Mouse (Mus musculus) lung, postnatal 36 days (tissue): ENCODE data around the gene 2310022A10Rik.
A peak's percentile ranks its signal among the peaks of the same experiment; 100 is the strongest.

Source experiments
- DNase-seq: peaks from one replicate; pipeline ENCODE4 v3.0.0; 2022; ENCODE audit warnings: mixed read lengths

Gene 2310022A10Rik

DNA sequence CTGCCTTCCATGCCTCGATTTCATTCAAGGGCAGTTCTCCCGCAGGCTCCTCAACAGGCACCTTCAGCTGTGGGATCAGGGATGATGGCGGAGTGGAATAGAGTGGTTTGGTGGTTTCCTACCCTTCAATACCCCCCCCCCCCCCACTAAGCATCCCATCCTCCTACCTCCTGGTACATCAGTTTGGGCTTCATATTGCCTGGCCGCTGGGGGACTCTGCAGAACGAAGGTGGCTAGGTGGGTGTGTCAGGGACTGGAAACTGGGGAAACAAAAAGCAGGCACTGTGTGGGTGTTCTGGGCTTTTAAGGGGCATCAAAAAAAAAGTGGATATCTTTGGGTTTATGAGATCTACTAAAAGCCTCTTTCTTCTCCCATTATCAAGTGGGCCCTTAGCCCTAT is 11.1 kb upstream of the 2310022A10Rik start:
- no peak for DNase-seq

DNA sequence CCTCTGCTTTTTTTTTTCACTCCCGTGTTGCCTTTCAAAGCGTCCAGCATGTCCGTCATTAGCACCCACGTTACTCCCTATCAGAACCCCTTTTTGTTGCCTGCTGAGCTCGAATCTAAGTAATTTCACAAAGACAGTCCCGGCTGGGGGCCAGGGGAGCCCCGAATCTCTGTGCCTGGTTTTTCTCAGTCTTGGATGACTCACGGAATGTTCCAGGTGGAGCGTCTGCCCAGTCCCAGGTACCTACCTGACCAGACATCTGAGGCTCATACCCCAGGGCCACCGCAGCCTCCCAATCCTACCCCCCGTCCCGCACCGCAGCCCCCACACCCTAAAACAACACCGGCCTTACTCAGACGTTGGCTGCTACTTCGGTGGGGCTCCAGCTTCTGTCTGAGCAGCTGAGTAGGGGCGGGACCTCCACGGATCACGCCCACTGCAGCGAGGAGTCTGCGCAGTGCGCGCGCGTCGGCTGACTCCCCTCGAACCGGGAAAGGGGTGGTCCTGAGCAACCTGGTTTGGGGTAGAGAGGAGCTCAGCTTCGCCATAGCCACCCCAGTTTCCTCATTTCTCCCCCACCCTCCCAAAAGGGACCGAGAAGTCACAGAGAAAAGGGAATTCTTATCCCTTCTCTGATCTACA is 10.5 kb upstream of the 2310022A10Rik start:
- DNase-seq, result peak; percentile 89

DNA sequence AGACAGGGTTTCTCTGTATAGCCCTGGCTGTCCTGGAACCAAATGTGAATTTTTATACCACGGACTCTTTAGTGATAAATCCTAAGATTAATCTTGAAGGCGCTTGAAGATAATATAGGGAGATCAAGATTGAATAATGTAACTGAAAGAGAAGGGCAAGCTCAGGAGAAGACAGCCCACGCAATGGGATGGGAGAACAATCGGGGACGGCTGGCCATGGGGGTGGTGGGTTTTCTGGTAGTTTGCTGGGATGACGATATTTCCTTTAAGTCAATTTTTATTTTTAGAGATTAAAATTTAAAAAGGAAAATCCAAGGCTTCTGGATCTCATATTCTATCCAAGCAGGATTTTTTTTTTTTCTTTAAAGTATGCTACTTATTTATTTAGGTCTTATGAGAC is 10.0 kb upstream of the 2310022A10Rik start:
- no peak for DNase-seq

DNA sequence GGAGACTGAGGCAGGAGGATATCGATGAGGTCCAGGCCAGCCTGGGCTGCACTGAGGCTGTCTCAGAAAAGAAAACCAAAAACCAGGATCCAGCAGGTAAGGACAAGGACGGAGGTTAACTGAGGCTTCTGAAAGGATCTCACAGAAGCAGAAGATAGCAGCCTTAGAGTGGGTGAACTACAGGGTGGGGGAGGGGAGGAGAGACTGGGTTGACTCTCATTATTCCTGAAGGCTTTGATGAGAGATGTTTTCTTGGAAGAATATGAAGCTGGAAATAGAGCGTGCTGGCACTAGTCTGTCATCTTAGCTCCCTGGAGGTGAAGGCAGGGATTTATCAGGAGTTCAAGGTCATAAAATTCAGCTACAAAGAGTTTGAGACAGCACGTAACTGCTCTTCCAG is 9.2 kb upstream of the 2310022A10Rik start:
- DNase-seq, result no peak

DNA sequence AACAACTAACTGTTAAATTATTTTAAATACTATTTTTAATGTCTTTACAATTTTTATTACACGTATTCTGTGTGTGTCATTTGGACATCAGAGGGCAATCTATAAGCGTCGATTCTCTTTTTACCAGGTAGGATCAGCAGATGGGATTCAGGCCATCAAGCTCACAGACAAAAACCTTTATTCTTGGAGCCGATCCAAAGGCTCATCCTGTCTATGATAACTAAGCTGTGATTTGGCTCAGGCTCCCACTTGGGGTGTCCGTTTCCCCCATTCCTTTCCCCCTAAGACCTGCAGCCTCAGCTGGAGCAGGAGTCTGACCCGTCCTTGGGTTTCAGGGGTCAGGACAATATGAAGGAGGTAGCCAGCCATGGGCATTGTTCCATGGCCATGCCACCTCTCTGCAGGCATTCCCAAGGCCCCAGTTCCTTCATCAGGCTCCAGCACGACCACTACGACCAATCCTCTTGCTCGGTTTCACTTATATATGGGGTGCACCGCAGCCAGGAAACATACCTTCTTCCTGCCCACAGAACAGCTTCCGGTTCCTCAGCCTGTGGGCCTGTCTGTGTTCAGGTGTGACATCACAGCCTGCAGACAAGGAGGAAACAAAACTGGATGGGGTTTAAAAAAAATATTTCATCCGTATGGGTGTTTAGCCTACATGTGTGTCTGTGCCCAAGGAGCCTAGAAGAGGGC is 8.2 kb upstream of the 2310022A10Rik start:
- peak; percentile 53 for DNase-seq

DNA sequence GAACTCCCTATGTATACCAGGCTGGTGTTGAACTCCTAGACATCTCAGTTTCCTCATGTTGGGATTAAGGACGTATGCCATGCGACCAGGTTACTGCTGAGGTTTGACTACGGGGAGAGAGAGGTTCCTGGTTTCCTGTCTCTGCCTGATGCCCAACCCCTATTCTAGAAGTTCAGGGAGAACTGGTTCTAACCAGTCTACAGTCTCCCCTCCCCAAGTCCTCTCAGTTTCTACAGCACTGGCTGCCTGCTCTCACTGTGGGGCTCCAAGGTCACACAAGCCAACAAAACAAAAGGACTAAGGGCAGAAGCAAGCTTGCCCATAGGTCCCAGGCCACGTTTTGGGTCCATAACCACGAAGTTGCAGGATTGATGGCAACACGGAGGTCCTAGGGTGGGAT is 3.4 kb upstream of the 2310022A10Rik start:
- no peak for DNase-seq

DNA sequence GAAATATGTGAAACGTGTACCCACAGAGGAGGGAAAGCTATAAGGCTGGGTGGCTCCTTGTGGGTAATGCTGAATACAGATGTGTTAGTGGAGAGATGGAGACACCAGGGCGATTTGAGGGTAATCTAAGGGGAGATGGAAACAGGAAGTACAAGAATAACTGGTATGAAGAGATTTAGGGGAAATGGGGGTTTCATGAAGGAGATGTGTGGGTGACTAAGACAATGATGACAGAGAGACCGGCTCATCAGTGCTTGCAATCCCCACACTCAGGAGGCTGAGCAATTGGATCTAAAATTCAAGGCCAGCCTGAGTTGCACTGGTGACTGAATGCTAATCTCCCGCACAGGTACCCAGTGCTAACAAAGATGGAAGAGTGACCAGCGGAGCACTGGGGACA is 963 bp upstream of the 2310022A10Rik start:
- no peak for DNase-seq

DNA sequence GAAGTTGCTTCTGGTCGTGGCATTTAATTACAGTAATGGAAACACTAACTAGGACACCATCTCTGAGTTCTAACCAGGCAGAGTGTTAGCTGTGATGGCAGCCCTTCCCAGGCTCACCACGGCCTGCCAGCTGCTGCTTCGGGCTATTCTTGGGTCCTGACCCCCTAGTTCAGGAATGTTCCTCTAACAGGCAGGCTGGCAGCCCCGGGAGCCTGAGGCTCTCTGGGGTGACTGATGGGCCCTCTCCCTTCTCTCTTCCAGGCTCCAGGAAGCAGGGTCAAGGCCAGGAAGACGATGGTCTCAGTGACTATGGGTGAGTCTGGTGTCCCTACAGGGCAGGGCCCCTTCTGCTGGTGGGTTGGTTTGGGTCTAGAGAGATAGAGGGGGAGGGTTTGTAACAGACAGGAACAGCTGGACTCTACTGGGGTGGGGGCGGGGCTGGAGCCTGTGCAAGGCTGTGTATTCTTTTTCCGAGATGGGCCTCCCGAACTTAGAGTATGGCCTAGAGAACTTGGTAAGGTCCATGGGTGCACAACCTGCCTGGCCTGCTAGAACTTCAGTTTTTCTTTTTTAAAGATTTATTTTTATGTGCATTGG is 7.4 kb downstream of the 2310022A10Rik start:
- no peak for DNase-seq

DNA sequence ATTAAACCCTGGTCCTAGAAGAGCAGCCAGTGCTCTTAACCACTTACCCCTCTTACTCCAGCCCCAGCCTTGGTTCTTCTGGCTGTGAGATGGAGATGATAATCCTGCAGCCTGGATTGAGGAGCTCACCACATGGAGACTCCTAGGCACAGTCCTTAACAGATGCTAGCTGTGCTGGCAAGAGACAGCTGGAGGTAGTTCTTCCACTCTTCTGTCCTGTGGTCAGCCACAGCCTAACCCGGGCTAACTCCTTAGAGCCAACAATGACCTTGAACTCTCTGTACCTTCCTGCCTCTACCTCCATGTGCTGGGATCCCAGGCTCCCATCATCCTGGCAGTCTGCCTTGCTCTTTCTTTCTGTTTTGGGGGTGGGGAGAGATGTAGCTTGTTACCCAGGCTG is 7.9 kb downstream of the 2310022A10Rik start:
- no peak for DNase-seq

DNA sequence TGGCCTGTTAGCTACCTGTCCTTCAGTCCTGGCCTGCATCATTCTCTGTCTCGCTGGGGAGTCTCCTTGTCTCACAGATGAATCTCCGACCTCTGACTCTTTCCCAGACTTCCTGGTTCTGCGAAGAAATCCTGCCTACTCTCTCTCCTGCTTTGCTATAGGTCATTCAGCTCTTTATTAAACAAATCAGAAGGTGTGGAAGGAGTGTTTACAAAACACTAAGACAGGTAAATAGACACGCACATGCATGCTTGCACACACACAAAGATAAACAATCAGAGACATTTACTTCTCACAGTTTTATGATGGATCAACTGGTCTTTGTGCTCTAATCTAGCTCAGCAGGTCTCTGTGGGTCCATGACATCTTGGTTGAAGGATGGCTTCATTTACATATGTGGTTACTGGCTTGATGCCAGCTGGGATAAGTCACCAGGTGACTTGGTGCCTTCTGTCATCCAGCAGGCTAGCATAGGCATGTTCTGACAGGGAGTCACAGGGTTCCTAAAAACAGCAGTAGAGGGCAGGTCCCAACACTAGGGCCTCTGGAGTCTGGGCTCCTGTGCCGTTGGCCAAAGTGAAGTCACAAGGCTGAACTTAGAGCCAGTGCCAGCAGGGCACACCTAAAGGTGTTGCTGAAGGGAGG is 16.7 kb downstream of the 2310022A10Rik start:
- DNase-seq, result no peak

DNA sequence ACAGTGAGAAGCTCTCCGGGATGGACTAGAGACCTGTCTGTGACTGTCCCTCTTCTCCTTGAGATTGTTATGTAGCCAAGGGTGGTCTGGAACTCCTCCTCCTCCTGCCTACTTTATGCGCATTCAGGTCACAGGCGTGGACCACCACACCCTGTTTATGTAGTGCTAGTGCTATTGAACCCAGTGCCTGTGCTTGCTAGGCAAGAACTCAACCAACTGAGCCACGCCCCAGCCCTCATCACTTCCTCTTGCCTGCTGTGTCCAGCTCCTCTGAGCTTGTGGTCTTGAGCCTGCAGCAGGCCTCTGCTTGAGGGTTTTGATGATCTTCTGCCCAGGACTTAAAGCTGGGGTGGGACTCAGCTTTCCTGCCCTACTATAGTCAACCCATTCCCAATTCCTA is 19.1 kb downstream of the 2310022A10Rik start:
- peak; percentile 38 for DNase-seq

DNA sequence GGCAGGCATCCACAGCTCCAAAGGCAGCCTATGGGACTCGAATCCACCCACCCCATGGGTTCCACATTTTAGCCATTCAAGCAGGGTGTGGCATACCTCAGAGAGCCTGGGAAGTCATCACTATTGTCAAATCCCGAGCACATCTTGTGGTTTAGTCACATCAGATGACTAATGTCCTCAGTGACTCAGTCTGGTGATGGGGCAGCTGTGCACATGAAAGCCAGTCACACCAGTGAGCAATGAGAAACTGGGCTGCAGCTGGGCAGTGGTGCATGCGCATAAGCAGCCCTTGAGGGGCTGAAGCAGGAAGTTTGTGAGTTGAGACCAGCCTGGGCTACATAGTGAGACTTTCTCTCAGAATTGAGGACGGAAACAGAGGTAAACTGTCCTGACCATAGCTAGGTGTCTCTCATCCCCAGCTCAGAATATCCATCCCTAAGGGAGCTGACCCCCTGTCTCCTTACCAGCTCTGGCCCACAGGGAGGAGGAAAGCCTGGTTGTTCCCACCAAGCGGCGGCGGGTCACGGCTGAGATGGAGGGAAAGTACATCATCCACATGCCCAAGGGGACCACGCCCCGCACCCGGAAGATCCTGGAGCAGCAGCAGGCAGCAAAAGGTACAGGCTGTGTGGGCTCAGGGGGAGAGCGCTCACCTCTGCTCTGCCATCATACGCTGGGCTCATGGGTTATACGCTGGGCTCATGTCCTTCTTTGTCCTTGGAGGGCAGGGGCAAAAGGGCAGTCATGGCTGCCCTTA is 21.3 kb downstream of the 2310022A10Rik start:
- peak; percentile 46 for DNase-seq

DNA sequence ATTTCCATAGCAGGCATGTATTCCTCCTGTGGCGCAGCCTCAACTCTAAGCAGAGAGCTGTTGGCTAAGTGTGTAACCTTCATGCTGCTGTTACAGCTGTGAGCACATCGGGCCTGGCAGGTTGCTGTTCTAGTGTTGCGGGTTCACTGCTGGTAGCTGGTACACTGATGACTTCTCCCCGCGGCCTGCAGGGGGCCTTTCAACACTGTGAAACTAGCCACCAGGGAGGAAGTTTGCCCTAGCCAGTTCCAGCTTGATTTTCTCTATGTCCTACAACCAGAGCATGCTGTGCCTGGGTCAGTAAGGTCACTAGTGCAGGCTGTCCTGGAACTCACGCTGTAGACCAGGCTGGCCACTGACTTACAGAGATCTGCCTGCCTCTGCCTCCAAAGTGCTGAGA is 23.9 kb downstream of the 2310022A10Rik start:
- DNase-seq, result peak; percentile 80

DNA sequence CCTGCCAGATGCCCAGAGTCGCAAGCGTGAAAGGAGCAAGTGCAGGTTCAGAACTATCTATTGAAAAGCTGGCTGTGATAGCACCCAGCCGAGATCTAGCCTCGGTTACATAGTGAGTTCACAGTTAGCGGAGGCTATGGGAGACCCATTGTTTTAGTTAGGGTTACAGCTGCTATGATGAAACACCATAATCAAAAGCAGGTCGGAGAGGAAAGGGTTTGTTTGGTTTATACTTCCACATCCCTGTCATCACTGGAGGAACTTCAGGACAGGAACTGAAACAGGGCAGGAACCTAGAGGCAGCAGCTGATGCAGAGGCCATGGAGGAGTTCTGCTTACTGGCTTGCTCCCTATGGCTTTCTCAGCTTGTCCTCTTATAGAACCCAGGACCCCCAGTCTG is 24.6 kb downstream of the 2310022A10Rik start:
- peak; percentile 9 for DNase-seq

DNA sequence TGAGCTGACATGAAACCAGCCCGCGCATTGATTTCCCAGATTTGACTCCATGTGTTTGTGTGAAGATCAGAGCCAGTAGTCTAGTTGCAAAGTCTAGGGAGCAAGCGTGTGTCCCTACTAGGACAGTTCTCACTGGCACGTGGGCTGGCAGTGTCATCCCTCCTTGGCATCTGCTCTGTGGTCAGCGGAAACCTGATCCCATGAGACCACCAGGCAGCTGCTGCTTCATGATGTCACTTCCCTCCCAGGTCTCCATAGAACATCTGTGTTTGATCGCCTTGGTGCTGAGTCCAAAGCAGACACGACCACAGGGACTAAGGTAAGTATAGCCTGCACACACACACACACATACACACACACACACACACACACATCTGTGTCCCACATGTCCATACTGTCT is 25.4 kb downstream of the 2310022A10Rik start:
- no peak for DNase-seq

DNA sequence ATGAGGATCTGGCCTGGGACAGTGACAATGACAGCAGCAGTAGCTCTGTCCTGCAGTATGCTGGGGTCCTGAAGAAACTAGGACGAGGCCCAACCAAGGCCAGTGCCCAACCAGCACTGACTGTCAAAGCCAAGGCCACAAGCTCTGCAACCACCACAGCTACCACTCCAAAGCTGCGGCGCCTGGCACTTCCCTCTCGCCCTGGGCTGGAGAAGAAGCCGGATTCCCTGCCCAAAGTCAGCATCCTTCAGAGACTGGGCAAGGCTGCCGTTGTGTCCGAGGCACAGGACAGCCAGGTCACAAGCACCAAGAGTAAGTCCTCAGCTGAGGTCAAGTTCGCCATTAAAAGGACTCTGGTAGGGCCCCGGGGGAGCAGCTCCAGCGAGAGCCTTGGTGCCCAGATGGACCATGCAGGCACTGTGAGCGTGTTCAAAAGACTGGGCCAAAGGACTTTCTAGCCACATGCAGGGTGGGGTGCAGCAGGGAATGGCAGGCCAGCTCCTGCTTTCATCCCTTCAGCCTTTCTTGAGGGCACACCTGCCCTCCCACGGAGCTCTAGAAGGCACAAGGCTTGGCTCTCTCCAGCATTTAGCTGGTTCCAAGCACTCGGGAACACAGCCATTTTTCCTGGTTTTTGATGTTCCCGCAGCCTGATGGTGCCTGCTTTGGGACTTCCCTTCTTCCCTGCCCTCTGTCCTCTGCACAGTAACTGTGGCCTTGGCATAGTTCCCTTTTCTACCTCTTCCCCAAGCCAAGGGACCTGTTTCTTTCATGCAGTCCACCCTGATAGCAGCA is 27.5 kb downstream of the 2310022A10Rik start:
- DNase-seq, result no peak

DNA sequence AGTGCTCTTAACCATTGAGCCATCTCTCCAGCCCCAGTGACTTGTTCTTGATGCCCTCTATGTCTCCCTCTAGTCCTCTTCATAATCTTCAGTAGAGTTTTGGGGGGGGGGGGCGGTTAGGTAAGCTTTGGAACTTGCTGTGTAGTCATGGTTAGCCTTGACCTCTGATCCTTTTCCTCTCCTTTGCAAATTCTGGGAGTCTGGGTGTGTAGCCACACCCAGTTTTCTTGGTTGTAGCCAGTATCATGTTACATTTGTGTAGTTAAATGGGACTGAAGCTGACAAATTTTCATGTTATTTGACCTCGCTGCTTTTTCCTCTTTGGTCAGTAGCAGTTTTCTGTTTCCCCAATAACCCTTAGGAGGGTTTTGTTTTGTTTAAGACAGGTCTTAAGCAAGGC is 33.8 kb downstream of the 2310022A10Rik start:
- no peak for DNase-seq

DNA sequence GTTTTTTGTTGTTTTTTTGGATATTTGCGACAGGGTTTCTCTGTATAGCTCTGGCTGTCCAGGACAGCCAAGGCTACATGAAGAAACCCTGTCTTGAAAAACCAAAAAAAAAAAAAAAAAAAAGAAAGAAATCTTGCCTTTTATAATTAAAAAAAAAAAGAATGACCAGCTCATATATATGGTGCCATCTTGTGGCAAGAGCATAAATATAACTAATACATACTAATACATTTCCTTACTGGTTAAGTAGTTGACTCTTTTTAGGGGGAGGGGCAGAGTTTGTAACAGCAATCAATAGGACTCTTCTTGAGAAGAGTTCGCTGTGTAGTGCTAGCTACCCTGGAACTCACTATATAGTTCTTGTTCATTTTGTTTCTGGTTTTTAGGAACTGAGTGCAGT is 34.7 kb downstream of the 2310022A10Rik start:
- no peak for DNase-seq

DNA sequence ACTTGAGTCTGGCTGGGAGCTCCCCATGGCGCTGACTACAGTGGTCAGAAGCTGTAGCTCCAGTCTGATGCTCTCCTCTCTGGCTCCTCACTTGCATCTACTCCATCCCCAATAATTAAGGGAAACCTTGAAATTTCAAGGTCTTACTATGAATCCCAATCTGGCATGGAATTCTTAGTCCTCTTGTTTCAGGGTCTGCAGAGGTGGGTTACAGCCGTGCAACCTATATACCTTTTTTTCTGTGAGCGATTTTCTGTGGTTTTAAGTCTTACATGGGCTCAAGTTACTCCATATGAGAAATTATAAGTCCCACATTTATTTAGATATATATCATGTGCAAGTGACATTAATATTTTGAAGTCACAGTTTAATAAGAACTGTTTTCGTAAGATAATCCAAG is 37.1 kb downstream of the 2310022A10Rik start:
- DNase-seq, result no peak

DNA sequence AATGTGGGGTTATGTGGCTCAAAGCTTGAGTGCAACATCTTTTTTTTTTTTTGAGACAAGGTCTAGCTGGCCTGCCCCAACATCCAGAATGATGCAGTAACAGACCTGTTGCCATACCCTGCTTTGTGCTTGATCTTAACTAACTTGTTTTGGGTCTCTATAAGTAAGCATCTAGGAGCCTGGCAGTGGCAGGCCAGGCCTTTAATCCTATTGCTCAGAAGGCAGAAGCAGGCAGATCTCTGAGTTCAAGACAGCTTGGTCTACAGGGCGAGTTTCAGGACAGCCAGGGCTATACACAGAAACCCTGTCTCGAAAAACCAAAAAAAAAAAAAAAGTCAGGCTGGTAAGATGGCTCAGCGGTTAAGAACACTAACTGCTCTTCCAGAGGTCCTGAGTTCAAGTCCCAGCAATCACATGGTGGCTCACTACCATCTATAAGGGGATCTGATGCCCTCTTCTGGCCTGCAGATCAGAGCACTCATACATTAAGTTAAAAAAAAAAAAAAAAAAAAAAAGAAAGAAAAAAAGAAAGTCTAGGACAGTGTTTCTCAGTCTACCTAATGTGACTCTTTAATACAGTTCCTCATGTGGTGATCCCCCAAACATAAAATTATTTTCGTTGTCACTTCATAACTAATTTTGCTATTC is 37.7 kb downstream of the 2310022A10Rik start:
- DNase-seq, result no peak
